Mouse (Mus musculus) embryo, embryonic 10.5 days (tissue): ENCODE measurements around the gene Cltc.
A peak's percentile ranks its signal among the peaks of the same experiment; 100 is the strongest.
"Not testable (repeated sequence)": the region's sequence is repeated elsewhere in the genome, so short reads cannot be mapped to it uniquely, and the experiment has no call there.

Experiments
- DNase-seq: peaks from one replicate; pipeline ENCODE4 v3.0.0-alpha.2; 2015; ENCODE audit warnings: low spot score

Gene Cltc

DNA sequence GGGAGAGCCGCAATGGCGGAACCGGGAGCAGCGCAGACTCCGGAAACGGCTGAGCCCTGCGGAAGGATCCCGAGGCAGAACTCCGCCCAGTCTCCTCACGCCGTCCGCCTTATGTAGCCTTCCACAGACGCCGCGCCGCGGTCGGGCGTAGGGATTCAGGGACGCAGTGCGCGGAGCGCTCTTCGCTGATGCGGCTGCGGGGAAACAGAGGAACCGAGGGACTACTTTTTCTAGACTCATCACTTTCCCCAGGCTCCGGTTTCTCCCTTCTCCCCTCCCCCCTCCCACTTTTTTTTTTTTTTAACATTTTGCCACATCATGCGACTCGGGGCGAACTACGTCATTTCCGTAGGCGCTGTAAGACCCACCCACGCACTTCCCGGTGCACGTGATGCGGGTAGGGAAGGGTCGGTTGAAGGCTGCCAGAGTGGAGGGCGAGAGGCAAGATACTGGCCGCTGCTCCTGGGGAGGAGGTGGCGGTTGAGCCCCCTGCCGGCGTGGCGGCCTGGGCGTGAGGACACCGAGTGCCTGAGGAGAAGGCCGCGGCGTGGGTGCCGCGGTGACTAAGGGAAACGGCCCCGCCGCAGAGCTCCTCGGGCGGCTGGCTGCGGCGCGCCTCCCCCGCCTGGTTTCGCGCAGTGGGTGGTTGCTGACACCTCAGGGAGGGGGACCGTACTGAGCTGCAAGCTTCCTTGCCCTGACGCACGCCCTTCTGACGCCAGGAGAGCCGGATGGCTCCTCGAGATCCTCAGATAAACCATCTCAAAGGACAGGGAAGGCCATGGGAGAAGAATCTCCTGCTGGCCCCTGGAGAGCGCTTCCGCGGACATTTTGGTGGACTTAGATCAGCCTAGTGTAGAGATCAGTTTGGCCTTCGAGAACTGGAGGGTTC, at the start of gene Cltc:
Gene Cltc, minus strand, starts transcription at position 86 of the 892 bp plus-strand sequence.
- peak; percentile 98 for DNase-seq

DNA sequence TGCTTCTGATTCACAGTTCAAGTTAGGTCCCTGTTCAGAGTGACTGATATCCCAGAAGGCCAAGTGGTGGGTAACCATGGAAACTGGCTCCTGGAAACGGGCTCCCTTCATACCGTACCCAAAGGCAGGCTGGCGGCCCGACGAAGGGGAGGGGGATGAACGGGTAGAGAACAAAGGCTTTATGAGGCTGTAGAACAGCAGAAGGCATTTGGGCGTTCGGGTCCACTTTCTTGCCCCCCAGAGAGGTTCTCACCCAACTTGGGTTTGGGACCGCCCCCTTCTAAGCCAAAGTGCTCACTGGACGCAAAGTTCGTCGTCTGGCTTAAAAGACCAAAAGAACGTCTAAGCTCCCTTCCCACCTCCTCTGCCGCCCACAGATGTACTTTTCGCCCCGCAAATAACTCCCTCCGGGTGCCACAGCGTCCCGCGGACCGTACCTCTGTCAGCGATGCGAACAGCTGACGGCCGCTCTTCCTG, 49.7 kb upstream of the Cltc start:
- DNase-seq, result peak; percentile 85

DNA sequence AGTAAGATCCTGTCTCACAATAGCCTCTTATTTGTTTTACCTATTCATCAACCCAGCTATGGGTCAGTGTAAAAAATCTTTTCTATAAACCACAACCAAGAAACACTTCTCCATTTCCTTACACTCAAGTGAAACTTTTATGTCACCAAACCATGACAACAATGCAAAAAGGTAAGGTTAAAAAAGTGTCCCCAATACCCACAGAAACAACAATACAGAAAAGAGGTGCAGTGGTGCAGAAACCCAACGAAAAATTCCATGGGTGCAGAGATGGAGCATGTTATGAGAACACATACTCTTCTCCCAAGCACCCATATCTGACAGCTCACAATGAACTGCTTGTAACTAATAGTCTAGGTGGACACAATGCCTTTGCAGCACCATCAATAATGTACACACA, 36.8 kb upstream of the Cltc start:
- DNase-seq, result no peak

DNA sequence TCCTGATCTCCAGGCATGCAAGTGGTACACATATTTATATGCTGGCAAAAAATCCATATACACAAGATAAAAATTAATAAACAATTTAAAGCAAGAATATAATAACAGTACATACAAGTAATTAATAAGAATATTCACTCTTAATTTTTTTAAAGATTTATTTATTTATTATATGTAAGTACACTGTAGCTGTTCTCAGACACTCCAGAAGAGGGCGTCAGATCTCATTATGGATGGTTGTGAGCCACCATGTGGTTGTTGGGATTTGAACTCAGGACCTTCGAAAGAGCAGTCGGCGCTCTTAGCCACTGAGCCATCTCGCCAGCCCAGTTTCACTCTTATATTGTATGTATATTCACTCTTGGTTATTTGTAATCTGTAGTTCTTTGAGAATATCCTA, 30.1 kb upstream of the Cltc start:
- DNase-seq, result not testable (repeated sequence)

DNA sequence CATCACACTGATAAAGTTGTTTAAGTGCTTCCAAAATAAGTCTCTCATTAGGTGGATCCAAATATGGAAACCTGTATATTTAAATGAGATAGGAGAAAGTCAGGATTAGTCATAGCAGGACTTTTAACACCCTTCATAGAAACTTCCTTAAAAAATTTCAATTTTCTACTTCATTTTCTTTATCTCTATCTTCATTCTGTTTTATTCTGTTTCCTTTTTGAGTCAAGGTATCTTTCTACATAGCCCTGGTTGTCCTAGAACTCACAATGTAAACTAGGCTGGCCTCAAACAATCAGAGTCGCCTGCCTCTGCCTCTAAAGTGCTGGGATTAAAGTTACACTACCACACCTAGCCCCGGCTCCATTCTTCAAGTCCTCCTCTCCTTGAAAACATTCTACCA, 28.4 kb upstream of the Cltc start:
- DNase-seq, result no peak

DNA sequence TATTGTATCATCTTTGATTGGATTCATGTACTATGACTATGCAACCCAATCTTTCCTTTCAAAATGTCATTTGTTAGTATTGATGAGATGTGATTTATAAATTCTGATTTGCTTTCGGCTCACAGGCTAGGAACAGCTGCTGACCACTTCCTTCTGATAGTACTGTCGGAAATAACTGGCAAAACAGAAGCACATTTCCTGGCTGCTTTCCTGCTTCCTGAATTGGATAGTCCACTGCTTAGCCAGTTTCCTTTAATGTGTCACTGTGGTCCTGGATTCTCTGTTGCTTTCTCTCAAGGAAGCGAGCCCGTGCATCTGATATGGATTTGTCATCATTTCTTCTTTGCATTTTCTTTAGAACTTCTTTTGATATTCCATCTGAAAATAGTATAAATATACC, 12.5 kb upstream of the Cltc start:
- no peak for DNase-seq

DNA sequence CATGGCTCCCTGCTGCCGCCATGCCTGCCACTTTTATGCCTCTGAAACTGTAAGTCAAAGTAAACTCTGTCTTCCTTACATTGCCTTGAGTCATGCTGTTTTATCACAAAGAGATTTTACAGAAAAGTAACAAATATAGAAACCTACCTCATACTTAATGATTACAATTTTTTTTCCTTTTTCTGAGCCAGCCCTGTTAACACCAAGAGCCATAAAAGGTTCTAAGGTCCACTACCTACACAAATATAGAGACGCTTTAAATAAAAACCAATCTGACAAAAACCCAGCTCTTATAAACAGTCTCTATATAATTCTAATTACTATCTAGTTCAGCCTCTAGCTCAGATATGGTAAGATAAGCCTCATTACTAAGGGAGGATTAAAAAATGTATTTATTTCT, 7.1 kb upstream of the Cltc start:
- no peak for DNase-seq

DNA sequence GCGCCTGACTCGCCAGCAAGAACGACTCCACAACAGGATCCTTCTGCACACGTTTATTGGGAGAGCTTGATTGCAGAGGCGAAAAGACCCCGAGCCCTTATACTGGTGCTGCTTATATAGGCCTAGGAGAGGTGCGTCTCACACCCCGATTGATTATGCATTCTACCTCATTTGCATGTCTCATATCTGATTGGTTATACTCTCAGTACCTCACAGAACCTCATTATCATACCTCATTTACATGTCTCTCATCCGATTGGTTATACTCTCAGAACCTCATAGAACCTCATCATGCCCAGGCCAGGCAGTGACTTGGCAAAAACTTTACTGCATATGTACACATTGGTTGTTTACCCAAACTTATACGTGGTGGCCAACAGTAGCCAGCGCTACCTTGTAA, 5.8 kb upstream of the Cltc start:
- not testable (repeated sequence) for DNase-seq

DNA sequence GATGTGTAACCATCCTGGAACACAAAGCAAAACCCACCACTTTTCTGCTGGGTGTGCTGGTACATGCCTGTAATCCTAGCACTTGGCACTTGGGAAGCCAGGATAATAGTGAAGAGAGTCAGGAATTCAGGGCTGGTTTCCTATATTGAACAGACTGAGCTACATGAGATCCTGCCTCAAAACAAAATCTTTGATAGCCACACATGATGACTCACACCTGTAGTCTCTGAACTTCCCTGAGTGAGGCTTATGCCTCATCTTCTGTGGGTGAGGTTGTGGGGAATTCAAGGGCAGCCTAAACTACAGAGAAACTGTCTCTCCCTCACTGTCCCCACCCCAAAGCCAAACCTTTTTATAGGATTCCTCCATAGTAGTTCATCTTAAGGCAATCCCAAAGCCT, 3.0 kb upstream of the Cltc start:
- DNase-seq, result no peak

DNA sequence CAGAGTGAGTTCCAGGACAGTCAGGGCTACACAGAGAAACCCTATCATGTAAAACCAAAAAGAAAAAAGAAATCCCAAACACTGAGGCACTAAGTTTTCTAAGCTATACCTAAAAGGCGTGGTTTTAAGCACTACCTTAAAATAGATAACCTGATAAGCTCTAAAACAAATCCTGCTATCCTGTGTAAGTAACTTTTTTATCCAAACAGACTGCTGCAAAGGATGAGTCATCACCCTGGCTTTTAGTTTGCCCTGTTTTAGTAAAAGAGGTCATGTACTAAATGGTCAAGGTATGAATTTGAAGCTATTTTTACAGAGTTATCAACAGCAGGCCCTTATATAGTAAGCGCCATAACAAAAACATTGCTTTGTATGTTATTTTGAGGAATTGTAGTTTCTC, 2.5 kb upstream of the Cltc start:
- no peak for DNase-seq

DNA sequence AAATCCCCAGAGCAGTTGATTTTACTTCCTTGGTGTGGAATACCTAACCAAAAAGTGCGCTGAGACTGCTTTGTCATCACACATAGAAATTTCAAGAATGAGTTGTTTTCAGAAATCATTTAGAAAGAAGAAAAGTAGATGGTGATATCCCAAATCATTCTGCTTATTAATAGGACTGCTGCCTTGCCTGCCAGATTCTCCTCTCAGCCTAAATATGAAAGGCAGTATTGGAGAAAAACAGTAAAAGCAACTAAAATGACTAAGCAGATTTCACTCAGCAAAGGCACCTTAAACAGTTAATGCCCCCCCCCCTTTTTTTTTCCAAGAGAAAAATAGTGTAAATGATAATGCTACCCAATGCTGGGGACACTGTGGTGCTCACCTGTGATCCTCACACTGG, 1.9 kb upstream of the Cltc start:
- no peak for DNase-seq

DNA sequence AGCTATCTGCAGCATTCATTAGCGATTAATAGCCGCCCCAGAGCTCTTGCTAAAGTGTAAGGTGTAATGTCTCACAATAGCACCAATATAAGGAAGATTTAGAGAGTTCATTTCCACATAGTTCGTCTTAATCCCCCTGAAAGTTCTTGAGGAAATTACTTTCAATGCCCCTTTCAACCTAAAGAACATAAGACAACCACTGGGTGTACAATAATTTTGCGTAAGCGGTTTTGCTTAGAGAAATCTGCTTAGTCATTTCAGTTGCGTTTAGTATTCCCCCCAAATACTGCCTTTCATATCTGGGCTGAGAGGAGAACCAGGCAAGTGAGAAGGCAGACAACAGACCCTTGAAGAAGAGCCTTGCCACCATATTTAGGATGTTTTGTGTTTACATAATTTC, 1.2 kb upstream of the Cltc start:
- DNase-seq, result no peak

DNA sequence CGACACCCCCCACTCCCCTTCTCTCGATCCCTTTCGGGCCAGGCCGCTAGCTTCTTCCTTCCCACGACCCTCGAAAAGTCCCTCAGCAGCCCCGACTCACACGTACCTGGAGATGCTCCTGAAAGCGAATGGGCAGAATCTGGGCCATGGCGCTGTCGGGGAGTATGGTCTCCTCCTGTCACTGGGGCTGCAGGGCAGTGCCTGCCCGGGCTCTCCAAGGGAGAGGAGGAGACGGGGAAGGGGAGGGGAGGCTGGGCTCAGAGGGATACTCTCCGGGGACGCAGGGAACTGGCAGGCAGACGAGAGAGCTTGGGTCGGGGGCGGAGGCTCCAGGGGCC, 254 bp downstream of the Cltc start:
- no peak for DNase-seq

DNA sequence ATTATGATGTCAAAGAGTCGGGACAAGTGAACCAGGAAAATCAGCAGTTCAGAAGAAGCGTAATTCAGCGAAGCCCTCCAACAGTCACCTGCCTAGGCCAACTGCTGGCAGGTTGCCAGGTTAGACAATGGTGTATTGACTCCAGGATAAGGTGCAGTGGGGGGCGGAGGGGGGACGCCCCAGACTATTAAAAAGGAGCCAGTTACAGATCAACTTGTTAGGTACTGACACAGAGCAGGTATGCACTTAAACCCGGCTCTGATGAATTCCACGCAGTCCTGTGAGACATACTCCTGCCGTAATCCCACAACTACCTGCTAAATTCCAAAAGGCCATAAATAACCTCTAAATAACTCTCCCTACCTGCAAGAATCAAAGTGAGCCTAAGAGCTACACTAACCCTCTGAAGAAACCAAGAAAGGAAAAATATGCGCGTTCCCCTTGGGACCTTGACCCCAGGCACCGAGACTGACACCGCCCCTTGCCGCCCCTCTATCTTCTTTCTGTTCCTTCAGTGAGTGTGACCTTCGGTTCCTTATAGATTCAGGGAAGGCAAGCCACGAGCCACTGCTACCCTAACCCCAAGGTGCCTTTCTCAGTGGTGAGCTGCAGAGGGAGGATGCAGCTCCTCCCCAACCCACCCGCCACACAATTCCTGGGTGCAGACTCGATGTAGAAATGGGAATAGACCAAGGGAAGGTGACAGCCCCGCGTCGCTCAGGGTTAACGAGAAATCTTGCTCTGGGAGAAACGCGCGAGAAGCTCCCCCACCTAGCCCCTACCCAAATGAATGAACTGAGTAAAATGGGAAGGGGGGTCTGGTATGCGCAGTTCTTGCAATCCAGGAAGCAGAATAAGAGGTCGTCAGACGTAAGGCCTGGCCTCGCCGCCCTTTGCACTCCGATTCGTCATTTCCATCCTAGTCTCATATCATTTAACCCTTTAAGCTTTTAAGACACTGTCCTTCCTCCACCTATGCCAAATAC, 916 bp downstream of the Cltc start:
- DNase-seq, result peak; percentile 54

DNA sequence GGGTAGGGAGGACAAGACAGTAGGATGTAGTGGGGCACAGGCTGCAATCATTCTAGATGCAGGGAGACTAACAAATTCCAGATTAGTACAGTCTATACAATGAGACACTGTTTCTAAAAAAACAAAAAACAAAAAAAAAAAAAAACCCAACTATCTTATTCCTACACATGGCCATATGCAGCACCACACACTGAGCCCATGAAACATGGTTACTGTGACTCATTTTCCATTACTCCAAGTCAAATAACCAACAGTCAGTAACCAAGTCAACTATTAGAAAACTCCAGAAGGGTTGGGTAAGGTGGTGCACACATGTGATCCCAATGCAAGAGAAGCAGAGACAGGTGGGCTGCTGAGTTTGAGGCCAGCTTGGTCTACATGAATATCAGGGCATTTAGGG, 5.0 kb downstream of the Cltc start:
- DNase-seq, result no peak

DNA sequence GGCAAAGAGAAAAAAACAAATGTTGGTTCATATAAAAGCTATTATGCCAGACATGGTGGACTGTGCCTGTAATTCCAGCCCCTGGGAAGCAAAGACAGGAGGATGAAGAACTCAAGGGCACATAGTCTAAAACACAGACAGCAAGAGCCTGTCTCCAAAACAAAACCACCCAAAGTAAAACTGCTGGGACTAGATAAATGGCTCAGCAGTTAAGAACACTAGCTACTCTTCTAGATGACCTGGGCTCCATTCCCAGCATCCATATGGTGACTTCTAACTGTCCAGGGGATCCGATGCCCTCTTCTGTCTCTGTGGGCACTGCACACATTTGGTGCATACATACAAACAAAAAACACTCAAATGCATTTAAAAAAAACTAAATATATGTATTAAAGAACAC, 6.4 kb downstream of the Cltc start:
- no peak for DNase-seq

DNA sequence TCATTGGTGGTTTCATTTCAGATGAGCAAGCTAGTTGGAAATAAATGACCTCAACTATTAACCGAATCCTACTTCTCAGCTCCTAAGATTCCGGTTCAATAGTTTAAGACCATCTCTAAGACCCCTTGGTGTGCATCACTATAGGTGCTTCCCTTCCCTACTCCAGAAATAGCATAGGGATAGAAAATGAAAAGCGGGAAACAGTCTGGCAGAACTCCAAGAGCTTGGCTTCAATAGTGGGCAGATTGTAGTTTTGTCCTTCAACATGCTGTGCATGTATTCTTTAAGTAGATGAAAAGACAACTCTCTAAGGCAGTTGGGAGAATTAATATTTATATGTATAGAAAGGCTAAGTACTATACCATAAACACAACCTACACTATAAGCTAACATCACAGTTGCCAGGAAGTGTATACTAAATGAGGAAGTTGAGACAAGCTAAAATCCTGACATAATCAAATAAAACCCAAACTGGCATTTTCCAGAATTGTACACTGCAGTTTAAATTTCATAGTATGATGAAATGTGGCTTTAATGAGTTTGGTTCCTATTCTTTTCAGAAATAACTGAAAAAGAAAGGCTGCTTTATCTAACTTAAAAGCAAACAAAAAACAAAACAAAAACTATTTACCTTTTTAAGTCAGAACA, 7.5 kb downstream of the Cltc start:
- no peak for DNase-seq

DNA sequence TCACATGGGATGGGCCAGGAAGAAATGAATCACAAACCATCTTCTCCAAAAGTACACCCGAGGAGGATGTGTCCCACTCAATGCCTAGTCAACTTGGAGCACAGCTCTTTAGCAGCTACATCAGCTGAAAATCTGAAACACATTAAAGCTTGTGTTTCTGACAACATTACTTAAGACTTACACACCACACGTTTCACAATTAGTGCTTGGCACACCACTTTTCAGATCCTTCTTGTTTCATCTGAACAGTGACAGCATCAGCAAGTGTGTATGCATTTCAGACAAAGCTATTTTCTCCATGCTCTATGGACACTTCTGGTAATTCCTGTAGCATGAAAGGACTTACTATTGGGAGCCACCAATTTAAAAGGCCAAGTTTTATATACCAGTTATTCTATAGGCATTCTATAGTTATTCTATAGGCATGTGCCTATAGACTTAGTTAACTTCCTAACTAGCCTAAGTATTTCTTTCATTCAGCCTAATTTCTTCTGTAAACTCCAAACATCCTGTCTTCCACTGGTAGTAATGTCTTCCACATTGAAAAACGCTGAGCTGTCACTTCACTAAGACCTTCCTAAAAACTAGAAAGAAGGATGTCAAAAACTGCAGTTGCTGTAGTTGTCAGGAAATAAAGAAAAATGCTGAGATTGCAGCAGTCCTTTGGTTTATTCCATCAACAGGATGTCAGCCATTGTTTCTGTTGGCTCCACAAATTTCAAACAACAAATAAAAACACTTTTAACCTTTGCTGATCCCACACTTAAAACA, 11.5 kb downstream of the Cltc start:
- no peak for DNase-seq

DNA sequence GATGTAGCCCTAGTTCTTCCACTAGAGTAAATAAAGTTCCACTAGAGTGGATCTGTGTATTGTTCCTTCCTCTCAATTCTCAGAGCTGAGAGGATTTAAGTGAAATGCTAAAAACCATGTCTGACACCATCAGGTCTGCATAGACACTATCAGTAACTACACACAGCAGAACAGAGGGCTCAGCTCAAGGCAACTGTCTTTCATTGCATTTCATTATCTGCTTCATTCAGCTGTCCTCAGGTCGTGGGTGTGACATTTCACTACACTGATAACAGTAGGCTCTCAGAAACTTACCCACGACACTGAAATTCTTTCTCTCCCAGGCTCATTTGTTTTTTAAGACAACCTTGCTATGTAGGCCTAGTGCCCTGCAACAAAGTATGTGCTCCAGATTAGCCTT, 14.8 kb downstream of the Cltc start:
- DNase-seq, result no peak

DNA sequence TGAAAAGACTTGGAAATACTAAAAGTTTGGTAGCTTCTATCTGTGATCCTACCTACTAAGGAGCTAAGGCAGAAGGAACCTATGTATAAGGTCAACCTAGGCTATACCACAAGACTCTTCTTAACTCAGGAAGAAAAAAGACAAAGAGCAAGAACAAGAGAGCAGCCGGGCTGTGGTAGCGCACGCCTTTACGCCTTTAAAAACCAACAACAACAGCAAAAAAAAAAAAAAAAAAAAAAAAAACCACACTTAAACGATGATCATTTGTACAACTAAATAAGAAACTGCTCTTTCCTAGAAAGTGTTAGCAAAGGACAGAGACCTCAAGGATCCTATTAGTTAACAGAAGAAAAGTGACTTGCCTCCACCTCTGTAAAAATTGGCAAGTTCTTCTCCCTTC, 15.9 kb downstream of the Cltc start:
- no peak for DNase-seq

DNA sequence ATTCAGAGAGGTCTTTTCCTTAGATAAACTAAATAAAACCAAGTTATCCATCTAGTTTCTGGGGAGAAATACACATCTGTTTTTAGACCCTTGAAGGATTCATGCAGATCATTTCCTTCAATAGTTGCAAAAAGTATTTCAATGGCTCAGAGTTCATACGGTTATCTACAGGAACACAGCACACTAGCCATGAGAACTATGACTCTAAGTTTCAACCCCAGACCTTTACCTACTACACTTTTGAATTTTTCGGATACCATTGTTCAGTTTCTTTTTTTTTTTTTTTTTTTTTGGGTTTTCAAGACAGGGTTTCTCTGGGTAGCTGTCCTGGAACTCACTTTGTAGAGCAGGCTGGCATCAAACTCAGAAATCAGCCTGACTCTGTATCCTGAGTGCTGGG, 17.9 kb downstream of the Cltc start:
- DNase-seq, result no peak

DNA sequence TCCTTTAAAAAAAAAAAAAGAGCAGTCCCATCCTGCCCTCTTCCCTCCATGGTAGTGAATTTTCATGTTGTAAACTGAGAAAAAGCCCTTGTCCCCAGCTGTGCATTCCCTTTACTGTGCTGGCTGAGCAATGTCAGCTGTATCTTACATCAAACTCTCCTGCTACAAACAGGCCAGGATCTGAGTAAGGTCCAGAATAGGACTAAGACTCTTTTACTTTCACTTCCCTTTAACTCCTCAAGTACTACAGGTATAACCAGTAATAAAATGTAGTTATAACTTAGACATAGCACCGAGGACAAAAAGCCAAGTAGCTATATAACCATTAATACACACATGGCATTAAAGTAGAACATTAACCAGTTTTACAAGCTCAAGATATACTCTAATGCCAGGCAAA, 18.4 kb downstream of the Cltc start:
- DNase-seq, result no peak
